Mouse (Mus musculus) intestine, postnatal 0 days (tissue): ENCODE results near the gene Tspan11. TPM values are rescaled to one million over a fixed set of nuclear protein-coding genes. Genes with fewer than 3 reads are reported as not detected.
A peak's percentile ranks its signal among the peaks of the same experiment; 100 is the strongest.

Source experiments
- ATAC-seq: fragments of 200-750 bp; cut with Nextera tagmentation; 2 replicates; pipeline ENCODE4 v1.8.0; 2017; ENCODE audit warnings: mild to moderate bottlenecking, moderate TSS enrichment, moderate library complexity
- H3K27ac ChIP-seq: fragments of 300-500 bp; sonication (generic); 2 replicates; pipeline ENCODE4 v1.5.1; 2014; ENCODE audit warnings: mild to moderate bottlenecking, low read depth, low read length, moderate library complexity
- H3K27me3 ChIP-seq: fragments of 300-500 bp; sonication (generic); replicated peaks from 2 replicates; pipeline ENCODE4 v1.6.1; 2014; ENCODE audit warnings: low read length, mixed read lengths; ENCODE audit not compliant: control insufficient read depth, insufficient read depth
- H3K36me3 ChIP-seq: fragments of 300-500 bp; sonication (generic); 2 replicates; pipeline ENCODE4 v1.6.1; 2014; ENCODE audit warnings: mild to moderate bottlenecking, moderate library complexity; ENCODE audit not compliant: control insufficient read depth, insufficient read depth
- H3K4me1 ChIP-seq: fragments of 300-500 bp; sonication (generic); replicated peaks from 2 replicates; pipeline ENCODE4 v1.6.1; 2014; ENCODE audit warnings: antibody characterized with exemption, low read length, mixed read lengths; ENCODE audit not compliant: control insufficient read depth, insufficient read depth
- H3K4me2 ChIP-seq: fragments of 300-500 bp; sonication (generic); replicated peaks from 2 replicates; pipeline ENCODE4 v1.6.1; 2014; ENCODE audit warnings: low read depth, mild to moderate bottlenecking, moderate library complexity
- H3K4me3 ChIP-seq: fragments of 300-500 bp; sonication (generic); 2 replicates; pipeline ENCODE4 v1.5.1; 2014; ENCODE audit warnings: low read depth, low read length
- H3K9ac ChIP-seq: fragments of 300-500 bp; sonication (generic); 2 replicates; pipeline ENCODE4 v1.6.1; 2014; ENCODE audit warnings: mild to moderate bottlenecking, low read depth, low read length
- H3K9me3 ChIP-seq: fragments of 300-500 bp; sonication (generic); 2 replicates; pipeline ENCODE4 v1.6.1; 2016; ENCODE audit warnings: mixed run types; ENCODE audit not compliant: control insufficient read depth
- CTCF ChIP-seq: sonication (generic); IDR thresholded peaks from 2 replicates; pipeline ENCODE4 v1.5.1; 2016; ENCODE audit warnings: low read depth, mild to moderate bottlenecking, control low read depth, antibody characterized with exemption, moderate library complexity
- WGBS: fragments of 180-500 bp; shearing (Covaris S2); extraction: QIAGEN DNeasy Blood & Tissue Kit; methylation state at CpG from one replicate; pipeline ENCODE4 v1.1.7; 2014; 5-methylcytosine and 5-hydroxymethylcytosine counted together
- polyA plus RNA-seq: library from polyadenylated mRNA; unstranded; fragments of >200 nt; fragmentation: Nextera tagmentation; extraction: Ambion mirVana; gene quantifications from 2 replicates; pipeline ENCODE4 v1.2.1, GENCODE M21; 2015

Gene Tspan11
- polyA plus RNA-seq, 1 experiment from 2014 or later = 2.7 TPM

GRCm38 (mm10) chr6:127956172-127956571 is 68.8 kb downstream of the Tspan11 start:
- no peaks in the 10 kb centered on the region for H3K36me3 ChIP-seq
- H3K27ac ChIP-seq = no peak overlapping the region
- ATAC-seq = no peak
- H3K27me3 ChIP-seq = no peaks in the 10 kb centered on the region
- H3K4me2 ChIP-seq = no peak overlapping the region
- H3K4me1 ChIP-seq = no peaks in the 10 kb centered on the region
- H3K9ac ChIP-seq = no peak overlapping the region
- H3K9me3 ChIP-seq = no peaks in the 10 kb centered on the region
- H3K4me3 ChIP-seq = no peak overlapping the region
- WGBS = 82% methylated on average over 5 of the region's 5 CpGs
- TF ChIP-seq CTCF = no peak

- H3K9me3 ChIP-seq = no peaks in the 10 kb centered on the region
- no peak overlapping the region for H3K4me2 ChIP-seq
- no peak overlapping the region for H3K27ac ChIP-seq
- WGBS = 79% methylated on average over 1 of the region's 1 CpGs
- no peak overlapping the region for H3K4me3 ChIP-seq
- peaks cover 16% of the 10 kb centered on the region; the same call in 1 of the 2 replicates for H3K36me3 ChIP-seq
- ATAC-seq = no peak
- no peak overlapping the region for H3K9ac ChIP-seq
- TF ChIP-seq CTCF = no peak
- H3K4me1 ChIP-seq = no peaks in the 10 kb centered on the region
- no peaks in the 10 kb centered on the region for H3K27me3 ChIP-seq
Measured at GRCm38 (mm10) chr6:127960203-127960602, 72.8 kb downstream of the Tspan11 start.

- ATAC-seq = no peak
- Histone ChIP-seq H3K27ac (no peak overlapping the region), H3K36me3 (peaks cover 31% of the 10 kb centered on the region; the same call in 1 of the 2 replicates), H3K9me3 (no peaks in the 10 kb centered on the region), H3K27me3 (no peaks in the 10 kb centered on the region), H3K4me1 (no peaks in the 10 kb centered on the region), H3K9ac (no peak overlapping the region), H3K4me2 (no peak overlapping the region), H3K4me3 (no peak overlapping the region)
- 67% methylated on average over 8 of the region's 8 CpGs for WGBS
- TF ChIP-seq CTCF = peak; percentile 64
Measured at GRCm38 (mm10) chr6:127965497-127965896, 78.1 kb downstream of the Tspan11 start.

GRCm38 (mm10) chr6:127969709-127970108 is 82.3 kb downstream of the Tspan11 start:
- ATAC-seq = no peak
- Histone ChIP-seq H3K36me3 (peaks cover 20% of the 10 kb centered on the region; the same call in 1 of the 2 replicates), H3K27me3 (no peaks in the 10 kb centered on the region), H3K9ac (no peak overlapping the region), H3K27ac (no peak overlapping the region), H3K9me3 (no peaks in the 10 kb centered on the region), H3K4me2 (no peak overlapping the region), H3K4me1 (no peaks in the 10 kb centered on the region), H3K4me3 (no peak overlapping the region)
- TF ChIP-seq CTCF = no peak
- 77% methylated on average over 7 of the region's 7 CpGs for WGBS

GRCm38 (mm10) chr6:127970120-127970519 is 82.7 kb downstream of the Tspan11 start:
- WGBS = 9% methylated on average over 7 of the region's 7 CpGs
- H3K4me1 ChIP-seq = no peaks in the 10 kb centered on the region
- H3K27me3 ChIP-seq = no peaks in the 10 kb centered on the region
- no peak overlapping the region for H3K27ac ChIP-seq
- no peak overlapping the region for H3K9ac ChIP-seq
- no peak overlapping the region for H3K4me2 ChIP-seq
- H3K4me3 ChIP-seq = no peak overlapping the region
- peak; percentile 97 for TF ChIP-seq CTCF
- ATAC-seq = no peak
- no peaks in the 10 kb centered on the region for H3K9me3 ChIP-seq
- H3K36me3 ChIP-seq = peaks cover 16% of the 10 kb centered on the region; the same call in 1 of the 2 replicates

- 67% methylated on average over 5 of the region's 5 CpGs for WGBS
- no peak overlapping the region for H3K27ac ChIP-seq
- H3K9me3 ChIP-seq = no peaks in the 10 kb centered on the region
- no peak for ATAC-seq
- H3K4me3 ChIP-seq = no peak overlapping the region
- peaks cover 10% of the 10 kb centered on the region; the same call in 1 of the 2 replicates for H3K36me3 ChIP-seq
- H3K9ac ChIP-seq = no peak overlapping the region
- TF ChIP-seq CTCF = no peak
- H3K4me1 ChIP-seq = no peaks in the 10 kb centered on the region
- no peak overlapping the region for H3K4me2 ChIP-seq
- no peaks in the 10 kb centered on the region for H3K27me3 ChIP-seq
Measured at GRCm38 (mm10) chr6:127970848-127971247, 83.5 kb downstream of the Tspan11 start.

GRCm38 (mm10) chr6:127971931-127972330 is 84.5 kb downstream of the Tspan11 start:
- no peak overlapping the region for H3K4me2 ChIP-seq
- no peaks in the 10 kb centered on the region for H3K36me3 ChIP-seq
- H3K4me1 ChIP-seq = no peaks in the 10 kb centered on the region
- H3K27ac ChIP-seq = no peak overlapping the region
- no peak overlapping the region for H3K9ac ChIP-seq
- no peak overlapping the region for H3K4me3 ChIP-seq
- 82% methylated on average over 5 of the region's 5 CpGs for WGBS
- TF ChIP-seq CTCF = no peak
- ATAC-seq = no peak
- H3K27me3 ChIP-seq = no peaks in the 10 kb centered on the region
- no peaks in the 10 kb centered on the region for H3K9me3 ChIP-seq
